Mouse (Mus musculus): ENCODE data around the gene Polr1a. TPM values are rescaled to one million over a fixed set of nuclear protein-coding genes. Genes with fewer than 3 reads are reported as not detected.

Polr1a gene
- polyA plus RNA-seq, 1 experiment from 2014 or later, result 35.1 TPM

- H3K4me3 ChIP-seq, result no peak overlapping the region
- no peaks in the 10 kb centered on the region; the same call in 1 of the 2 replicates for H3K27me3 ChIP-seq
- ATAC-seq (ENCODE audit: borderline replicate concordance, extremely low read depth, low FRiP score, low TSS enrichment), result no peak
- no peak overlapping the region for H3K4me2 ChIP-seq
- H3K4me1 ChIP-seq, result no peaks in the 10 kb centered on the region
- no peaks in the 10 kb centered on the region for H3K9me3 ChIP-seq
- no peaks in the 10 kb centered on the region for H3K36me3 ChIP-seq
- no peak overlapping the region for H3K27ac ChIP-seq
- WGBS, result 81% methylated on average over 4 of the region's 4 CpGs
- H3K9ac ChIP-seq, result no peak overlapping the region
Observed at GRCm38 (mm10) chr6:72008213-72008655, 99.4 kb downstream of the Polr1a start.

GRCm38 (mm10) chr6:72009454-72009853 is 100.6 kb downstream of the Polr1a start:
- no peaks in the 10 kb centered on the region; the same call in 1 of the 2 replicates for H3K27me3 ChIP-seq
- WGBS, result 90% methylated on average over 1 of the region's 1 CpGs
- H3K4me2 ChIP-seq, result no peak overlapping the region
- H3K9ac ChIP-seq, result no peak overlapping the region
- H3K4me1 ChIP-seq, result no peaks in the 10 kb centered on the region
- no peak for ATAC-seq (ENCODE audit: borderline replicate concordance, extremely low read depth, low FRiP score, low TSS enrichment)
- no peak overlapping the region for H3K4me3 ChIP-seq
- no peaks in the 10 kb centered on the region for H3K36me3 ChIP-seq
- H3K9me3 ChIP-seq, result no peaks in the 10 kb centered on the region
- no peak overlapping the region for H3K27ac ChIP-seq

GRCm38 (mm10) chr6:72014033-72014432 is 105.2 kb downstream of the Polr1a start:
- Histone ChIP-seq H3K27me3 (no peaks in the 10 kb centered on the region; the same call in 1 of the 2 replicates), H3K4me1 (no peaks in the 10 kb centered on the region), H3K36me3 (no peaks in the 10 kb centered on the region), H3K27ac (no peak overlapping the region), H3K4me2 (no peak overlapping the region), H3K4me3 (no peak overlapping the region), H3K9me3 (no peaks in the 10 kb centered on the region), H3K9ac (no peak overlapping the region)
- no peak for ATAC-seq (ENCODE audit: borderline replicate concordance, extremely low read depth, low FRiP score, low TSS enrichment)
- 56% methylated on average over 4 of the region's 4 CpGs for WGBS

GRCm38 (mm10) chr6:72018052-72018451 is 109.2 kb downstream of the Polr1a start:
- no peaks in the 10 kb centered on the region for H3K27me3 ChIP-seq
- 67% methylated on average over 6 of the region's 6 CpGs for WGBS
- no peak for ATAC-seq (ENCODE audit: borderline replicate concordance, extremely low read depth, low FRiP score, low TSS enrichment)

GRCm38 (mm10) chr6:72025497-72025896 is 116.6 kb downstream of the Polr1a start:
- H3K36me3 ChIP-seq, result no peaks in the 10 kb centered on the region
- H3K4me2 ChIP-seq, result no peak overlapping the region
- H3K27ac ChIP-seq, result no peak overlapping the region
- no peak for ATAC-seq (ENCODE audit: borderline replicate concordance, extremely low read depth, low FRiP score, low TSS enrichment)
- H3K4me1 ChIP-seq, result no peaks in the 10 kb centered on the region
- no peaks in the 10 kb centered on the region for H3K9me3 ChIP-seq
- H3K27me3 ChIP-seq, result no peaks in the 10 kb centered on the region
- no peak overlapping the region for H3K9ac ChIP-seq
- H3K4me3 ChIP-seq, result no peak overlapping the region

More at GRCm38 (mm10) chr6:72018052-72018451, 109.2 kb downstream of the Polr1a start:
- Histone ChIP-seq H3K9ac (no peak overlapping the region), H3K4me1 (no peaks in the 10 kb centered on the region), H3K27ac (no peak overlapping the region), H3K4me3 (no peak overlapping the region), H3K9me3 (no peaks in the 10 kb centered on the region), H3K4me2 (no peak overlapping the region), H3K36me3 (no peaks in the 10 kb centered on the region)

GRCm38 (mm10) chr6:72028079-72028478 is 119.2 kb downstream of the Polr1a start:
- H3K9me3 ChIP-seq, result no peaks in the 10 kb centered on the region
- no peak for ATAC-seq (ENCODE audit: borderline replicate concordance, extremely low read depth, low FRiP score, low TSS enrichment)
- H3K36me3 ChIP-seq, result no peaks in the 10 kb centered on the region
- H3K4me3 ChIP-seq, result no peak overlapping the region
- no peaks in the 10 kb centered on the region for H3K4me1 ChIP-seq
- no peak overlapping the region for H3K27ac ChIP-seq
- no peaks in the 10 kb centered on the region for H3K27me3 ChIP-seq
- 92% methylated on average over 1 of the region's 1 CpGs for WGBS
- H3K9ac ChIP-seq, result no peak overlapping the region
- H3K4me2 ChIP-seq, result no peak overlapping the region

GRCm38 (mm10) chr6:72029674-72030073 is 120.8 kb downstream of the Polr1a start:
- Histone ChIP-seq H3K36me3 (no peaks in the 10 kb centered on the region), H3K9ac (no peak overlapping the region), H3K4me2 (no peak overlapping the region), H3K4me3 (no peak overlapping the region), H3K4me1 (no peaks in the 10 kb centered on the region), H3K9me3 (no peaks in the 10 kb centered on the region), H3K27me3 (no peaks in the 10 kb centered on the region), H3K27ac (no peak overlapping the region)
- ATAC-seq (ENCODE audit: borderline replicate concordance, extremely low read depth, low FRiP score, low TSS enrichment), result no peak
- 56% methylated on average over 6 of the region's 6 CpGs for WGBS

Other genes starting within 250 kb of the Polr1a start
- gene Reep1, start 201.5 kb upstream of the Polr1a start, polyA plus RNA-seq (2015; fragmentation: Nextera tagmentation; extraction: Ambion mirVana), result 17.4 and 18.1 TPM in 2 replicates
- gene Mrpl35, start 82.1 kb upstream of the Polr1a start, polyA plus RNA-seq (2015; fragmentation: Nextera tagmentation; extraction: Ambion mirVana), result 59.0 and 59.3 TPM in 2 replicates
- gene Immt, start 77.7 kb upstream of the Polr1a start, polyA plus RNA-seq (2015; fragmentation: Nextera tagmentation; extraction: Ambion mirVana), result 185 and 188 TPM in 2 replicates
- 92.4 and 95.0 TPM in 2 replicates for gene Ptcd3, start 303 bp upstream of the Polr1a start, polyA plus RNA-seq (2015; fragmentation: Nextera tagmentation; extraction: Ambion mirVana)
- 40.5 and 42.1 TPM in 2 replicates for gene St3gal5, start 188.5 kb downstream of the Polr1a start, polyA plus RNA-seq (2015; fragmentation: Nextera tagmentation; extraction: Ambion mirVana)